Mouse (Mus musculus): Measurements from ENCODE around the gene Fbxl21. TPM values are rescaled to one million over a fixed set of nuclear protein-coding genes. Genes with fewer than 3 reads are reported as not detected.

The Fbxl21 gene
- total and polyA plus RNA-seq, 2 experiments from 2014 or later: 0.70 to 1.1 TPM

GRCm38 (mm10) chr13:56548401-56548800 lies 26.1 kb downstream of the Fbxl21 start, which contains the start of gene Lect2:
Gene Lect2 (minus strand): TSS chr13:56548502.
- no peak within 1 kb of the TSS for H3K27ac ChIP-seq (ENCODE audit: low read depth)
- H3K27me3 ChIP-seq (ENCODE audit: control insufficient read depth, insufficient read depth, low read length): no peaks in the 10 kb centered on the region
- TF ChIP-seq EP300 (IDR thresholded peaks at IDR 0.05; ENCODE audit: low read depth) (no peak), CTCF (IDR thresholded peaks at IDR 0.05; ENCODE audit: low read depth) (no peak)
- 71% methylated on average over 9 of the region's 9 CpGs for WGBS
- peaks cover 20% of the 10 kb centered on the region for H3K4me1 ChIP-seq (ENCODE audit: control insufficient read depth, insufficient read depth)
- H3K9me3 ChIP-seq (replicated peaks; ENCODE audit: control insufficient read depth, low read length): no peaks in the 10 kb centered on the region
- no peak within 1 kb of the TSS for H3K9ac ChIP-seq (replicated peaks; ENCODE audit: low read depth, low read length)
- no peaks in the 10 kb centered on the region for H3K36me3 ChIP-seq (replicated peaks; ENCODE audit: control insufficient read depth, insufficient read depth, low read length)
- H3K4me3 ChIP-seq (ENCODE audit: low read depth, low read length): no peak within 1 kb of the TSS
- no peak within 1 kb of the TSS for H3K4me2 ChIP-seq (ENCODE audit: low read depth, low read length)
- no peak for DNase-seq (ENCODE audit: low spot score)
- ATAC-seq (ENCODE audit: insufficient read depth, low read depth): no peak

- Histone ChIP-seq H3K27me3 (ENCODE audit: control insufficient read depth, insufficient read depth, low read length) (no peaks in the 10 kb centered on the region), H3K36me3 (replicated peaks; ENCODE audit: control insufficient read depth, insufficient read depth, low read length) (no peaks in the 10 kb centered on the region), H3K27ac (ENCODE audit: low read depth) (peak overlapping the region; percentile 41; the same call in 1 of the 2 replicates), H3K4me2 (ENCODE audit: low read depth, low read length) (no peak overlapping the region), H3K9ac (replicated peaks; ENCODE audit: low read depth, low read length) (no peak overlapping the region), H3K4me1 (ENCODE audit: control insufficient read depth, insufficient read depth) (peaks cover 21% of the 10 kb centered on the region), H3K4me3 (ENCODE audit: low read depth, low read length) (no peak overlapping the region), H3K9me3 (replicated peaks; ENCODE audit: control insufficient read depth, low read length) (no peaks in the 10 kb centered on the region)
- WGBS: 20% methylated on average over 4 of the region's 4 CpGs
- DNase-seq (ENCODE audit: low spot score): peak; percentile 70
- peak; percentile 78 for ATAC-seq (ENCODE audit: insufficient read depth, low read depth)
- TF ChIP-seq EP300 (IDR thresholded peaks at IDR 0.05; ENCODE audit: low read depth) (no peak), CTCF (IDR thresholded peaks at IDR 0.05; ENCODE audit: low read depth) (no peak)
Measured at GRCm38 (mm10) chr13:56549364-56549763, 27.1 kb downstream of the Fbxl21 start.

GRCm38 (mm10) chr13:56550574-56550973 lies 28.3 kb downstream of the Fbxl21 start:
- Histone ChIP-seq H3K27me3 (ENCODE audit: control insufficient read depth, insufficient read depth, low read length) (no peaks in the 10 kb centered on the region), H3K27ac (ENCODE audit: low read depth) (no peak overlapping the region), H3K9me3 (replicated peaks; ENCODE audit: control insufficient read depth, low read length) (no peaks in the 10 kb centered on the region), H3K4me3 (ENCODE audit: low read depth, low read length) (no peak overlapping the region), H3K36me3 (replicated peaks; ENCODE audit: control insufficient read depth, insufficient read depth, low read length) (no peaks in the 10 kb centered on the region), H3K9ac (replicated peaks; ENCODE audit: low read depth, low read length) (no peak overlapping the region), H3K4me2 (ENCODE audit: low read depth, low read length) (no peak overlapping the region), H3K4me1 (ENCODE audit: control insufficient read depth, insufficient read depth) (peaks cover 21% of the 10 kb centered on the region)
- DNase-seq (ENCODE audit: low spot score) (no peak), ATAC-seq (ENCODE audit: insufficient read depth, low read depth) (no peak)
- TF ChIP-seq EP300 (IDR thresholded peaks at IDR 0.05; ENCODE audit: low read depth): no peak
- TF ChIP-seq CTCF (IDR thresholded peaks at IDR 0.05; ENCODE audit: low read depth): no peak
- WGBS: 6% methylated on average over 1 of the region's 1 CpGs

GRCm38 (mm10) chr13:56551661-56552060 lies 29.4 kb downstream of the Fbxl21 start:
- no peaks in the 10 kb centered on the region for H3K36me3 ChIP-seq (replicated peaks; ENCODE audit: control insufficient read depth, insufficient read depth, low read length)
- H3K27ac ChIP-seq (ENCODE audit: low read depth): no peak overlapping the region
- H3K9me3 ChIP-seq (replicated peaks; ENCODE audit: control insufficient read depth, low read length): no peaks in the 10 kb centered on the region
- TF ChIP-seq CTCF (IDR thresholded peaks at IDR 0.05; ENCODE audit: low read depth) (no peak), EP300 (IDR thresholded peaks at IDR 0.05; ENCODE audit: low read depth) (no peak)
- H3K4me3 ChIP-seq (ENCODE audit: low read depth, low read length): no peak overlapping the region
- DNase-seq (ENCODE audit: low spot score) (no peak), ATAC-seq (ENCODE audit: insufficient read depth, low read depth) (no peak)
- H3K27me3 ChIP-seq (ENCODE audit: control insufficient read depth, insufficient read depth, low read length): no peaks in the 10 kb centered on the region
- WGBS: 67% methylated on average over 6 of the region's 6 CpGs
- H3K9ac ChIP-seq (replicated peaks; ENCODE audit: low read depth, low read length): no peak overlapping the region
- H3K4me2 ChIP-seq (ENCODE audit: low read depth, low read length): no peak overlapping the region
- peaks cover 26% of the 10 kb centered on the region for H3K4me1 ChIP-seq (ENCODE audit: control insufficient read depth, insufficient read depth)

- ATAC-seq (ENCODE audit: insufficient read depth, low read depth) (no peak), DNase-seq (ENCODE audit: low spot score) (no peak)
- Histone ChIP-seq H3K4me3 (ENCODE audit: low read depth, low read length) (no peak overlapping the region), H3K4me2 (ENCODE audit: low read depth, low read length) (no peak overlapping the region), H3K9me3 (replicated peaks; ENCODE audit: control insufficient read depth, low read length) (no peaks in the 10 kb centered on the region), H3K27me3 (ENCODE audit: control insufficient read depth, insufficient read depth, low read length) (peaks cover under 1% of the 10 kb centered on the region; the same call in 1 of the 2 replicates), H3K27ac (ENCODE audit: low read depth) (no peak overlapping the region), H3K9ac (replicated peaks; ENCODE audit: low read depth, low read length) (no peak overlapping the region), H3K4me1 (ENCODE audit: control insufficient read depth, insufficient read depth) (peaks cover 26% of the 10 kb centered on the region), H3K36me3 (replicated peaks; ENCODE audit: control insufficient read depth, insufficient read depth, low read length) (no peaks in the 10 kb centered on the region)
- WGBS: 65% methylated on average over 2 of the region's 2 CpGs
- TF ChIP-seq CTCF (IDR thresholded peaks at IDR 0.05; ENCODE audit: low read depth) (no peak), EP300 (IDR thresholded peaks at IDR 0.05; ENCODE audit: low read depth) (no peak)
Measured at GRCm38 (mm10) chr13:56553923-56554322, 31.7 kb downstream of the Fbxl21 start.

- Histone ChIP-seq H3K27ac (ENCODE audit: low read depth) (no peak overlapping the region), H3K9ac (replicated peaks; ENCODE audit: low read depth, low read length) (no peak overlapping the region), H3K4me1 (ENCODE audit: control insufficient read depth, insufficient read depth) (peaks cover 26% of the 10 kb centered on the region), H3K4me3 (ENCODE audit: low read depth, low read length) (no peak overlapping the region), H3K4me2 (ENCODE audit: low read depth, low read length) (no peak overlapping the region), H3K36me3 (replicated peaks; ENCODE audit: control insufficient read depth, insufficient read depth, low read length) (no peaks in the 10 kb centered on the region), H3K27me3 (ENCODE audit: control insufficient read depth, insufficient read depth, low read length) (peaks cover 4% of the 10 kb centered on the region; the same call in 1 of the 2 replicates), H3K9me3 (replicated peaks; ENCODE audit: control insufficient read depth, low read length) (no peaks in the 10 kb centered on the region)
- TF ChIP-seq EP300 (IDR thresholded peaks at IDR 0.05; ENCODE audit: low read depth) (no peak), CTCF (IDR thresholded peaks at IDR 0.05; ENCODE audit: low read depth) (peak; percentile 48)
- WGBS: 41% methylated on average over 2 of the region's 2 CpGs
- DNase-seq (ENCODE audit: low spot score) (no peak), ATAC-seq (ENCODE audit: insufficient read depth, low read depth) (no peak)
Measured at GRCm38 (mm10) chr13:56554409-56554808, 32.1 kb downstream of the Fbxl21 start.

All from heart, postnatal 0 days (tissue).